Mouse (Mus musculus): Measurements from ENCODE around the gene Tmem14c.

DNA sequence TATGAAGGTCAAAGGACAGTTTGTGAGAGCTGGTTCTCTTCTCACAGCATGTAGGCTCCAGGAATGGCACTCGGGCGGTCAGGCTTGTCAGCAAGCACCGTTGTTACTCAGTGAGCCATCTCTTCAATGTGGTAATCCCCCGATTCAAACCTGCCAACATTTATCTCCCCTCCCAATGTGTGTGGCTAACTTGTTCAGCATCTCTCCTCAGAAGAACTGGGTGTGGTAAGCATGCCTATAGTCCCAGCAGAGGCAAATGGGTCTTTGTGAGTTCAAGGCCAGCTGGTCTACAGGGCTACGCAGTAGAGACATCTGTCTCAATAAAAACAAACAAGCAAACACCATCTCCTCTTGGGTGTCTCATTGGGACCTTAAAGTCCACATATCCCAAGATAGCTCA, 43.1 kb upstream of the Tmem14c start:
- no peak for TF ChIP-seq POLR2A (IDR thresholded peaks at IDR 0.05; ENCODE audit: extremely low read depth, insufficient read depth, low read length)
- TF ChIP-seq CTCF (IDR thresholded peaks at IDR 0.05; ENCODE audit: low read depth, low read length) = no peak
